Mouse (Mus musculus): ENCODE data around the gene Kank2. TPM values are rescaled to one million over a fixed set of nuclear protein-coding genes. Genes with fewer than 3 reads are reported as not detected.

Kank2 gene
- polyA plus RNA-seq, 1 experiment from 2014 or later = 11.6 TPM

DNA sequence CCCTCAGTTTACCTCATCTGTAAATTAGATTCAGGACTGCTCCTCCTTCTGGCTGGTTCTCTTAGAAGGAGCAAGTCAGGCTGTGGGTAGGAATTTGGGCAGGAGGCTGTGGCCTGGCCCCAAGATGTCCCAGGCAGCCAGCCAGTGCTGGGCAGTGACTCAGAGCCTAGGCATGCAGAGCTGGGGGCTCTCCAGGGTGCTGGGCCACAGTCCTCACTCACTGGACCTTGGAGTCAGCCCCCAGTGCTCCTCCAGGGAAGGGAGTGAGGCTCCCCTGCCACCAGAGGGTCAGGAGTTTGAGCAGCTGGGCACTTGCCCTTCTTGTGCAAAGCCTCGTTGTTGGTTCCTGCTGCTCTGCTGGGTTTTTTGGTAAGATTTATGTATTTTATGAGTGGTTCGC lies 44.5 kb downstream of the Kank2 start:
- Histone ChIP-seq H3K4me1 (ENCODE audit: control insufficient read depth, insufficient read depth, low read length) (peaks cover 25% of the 10 kb centered on the region), H3K4me2 (ENCODE audit: low read depth, low read length) (no peak overlapping the region), H3K27me3 (ENCODE audit: control insufficient read depth, insufficient read depth, low read length) (no peaks in the 10 kb centered on the region), H3K36me3 (ENCODE audit: control insufficient read depth, insufficient read depth, low read length) (peaks cover 12% of the 10 kb centered on the region; the same call in 1 of the 2 replicates), H3K9ac (ENCODE audit: low read length) (peak overlapping the region; percentile 32; the same call in 1 of the 2 replicates), H3K4me3 (replicated peaks; ENCODE audit: low read length) (no peak overlapping the region), H3K9me3 (replicated peaks; ENCODE audit: control insufficient read depth, low read length) (no peaks in the 10 kb centered on the region), H3K27ac (ENCODE audit: low read length) (peak overlapping the region; percentile 55)
- WGBS = 60% methylated on average over 2 of the region's 2 CpGs
- peak; percentile 59 for ATAC-seq (ENCODE audit: insufficient read depth, low FRiP score)

DNA sequence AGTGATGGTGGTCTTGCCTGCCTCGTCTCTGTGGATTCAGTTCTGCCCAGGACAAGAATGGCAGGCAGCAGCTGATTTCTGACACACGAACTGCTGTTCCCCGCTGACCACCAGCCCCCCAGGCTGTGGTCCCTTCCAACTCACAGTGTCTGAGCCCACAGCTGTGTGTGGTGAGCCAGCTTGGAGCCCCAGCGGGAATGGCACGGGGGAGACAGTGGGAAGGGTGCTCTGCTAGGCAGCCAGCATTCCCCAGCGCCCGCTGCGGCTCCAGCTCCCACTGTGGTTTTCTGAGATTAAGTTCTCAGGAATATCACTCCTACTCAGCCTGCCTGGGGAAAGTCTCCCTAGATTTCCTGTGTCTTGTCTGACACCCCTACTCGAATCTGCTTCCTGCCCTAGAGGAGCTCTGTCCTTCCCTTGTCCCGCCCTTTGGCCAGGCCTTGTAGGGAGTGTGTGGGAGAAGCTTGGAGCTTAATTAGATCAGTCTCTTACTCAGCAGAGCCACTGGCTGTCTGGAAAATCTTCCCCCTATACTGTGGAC lies 46.2 kb downstream of the Kank2 start:
- no peak overlapping the region for H3K4me3 ChIP-seq (replicated peaks; ENCODE audit: low read length)
- peak overlapping the region; percentile 71 for H3K27ac ChIP-seq (ENCODE audit: low read length)
- peaks cover 19% of the 10 kb centered on the region for H3K4me1 ChIP-seq (ENCODE audit: control insufficient read depth, insufficient read depth, low read length)
- H3K27me3 ChIP-seq (ENCODE audit: control insufficient read depth, insufficient read depth, low read length) = no peaks in the 10 kb centered on the region
- peaks cover 18% of the 10 kb centered on the region for H3K36me3 ChIP-seq (ENCODE audit: control insufficient read depth, insufficient read depth, low read length)
- no peak overlapping the region for H3K4me2 ChIP-seq (ENCODE audit: low read depth, low read length)
- peak; percentile 18; the same call in 1 of the 2 replicates for ATAC-seq (ENCODE audit: insufficient read depth, low FRiP score)
- peak overlapping the region; percentile 54; the same call in 1 of the 2 replicates for H3K9ac ChIP-seq (ENCODE audit: low read length)
- WGBS = 45% methylated on average over 10 of the region's 10 CpGs
- no peaks in the 10 kb centered on the region for H3K9me3 ChIP-seq (replicated peaks; ENCODE audit: control insufficient read depth, low read length)

DNA sequence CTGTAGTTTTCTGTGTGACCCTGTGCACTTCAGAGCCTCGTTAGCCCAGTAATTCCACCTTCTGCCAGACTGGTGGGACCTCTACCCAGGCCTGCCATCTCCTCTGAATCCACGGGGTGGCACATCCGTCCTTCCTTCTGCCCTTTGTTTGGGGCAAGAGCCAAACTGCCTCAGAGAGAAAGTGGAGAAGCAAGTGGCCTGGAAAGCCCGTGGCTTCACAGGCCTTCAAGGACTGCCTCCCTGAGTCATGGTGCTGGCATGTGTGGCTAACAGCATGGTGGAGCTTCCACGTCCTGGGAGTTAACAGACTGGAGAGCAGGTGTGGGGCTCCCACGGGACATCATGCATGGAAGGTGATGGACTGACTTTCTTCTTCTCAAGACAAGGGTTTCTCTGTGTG lies 47.2 kb downstream of the Kank2 start:
- 64% methylated on average over 6 of the region's 6 CpGs for WGBS
- H3K4me2 ChIP-seq (ENCODE audit: low read depth, low read length) = no peak overlapping the region
- H3K4me3 ChIP-seq (replicated peaks; ENCODE audit: low read length) = no peak overlapping the region
- no peaks in the 10 kb centered on the region for H3K9me3 ChIP-seq (replicated peaks; ENCODE audit: control insufficient read depth, low read length)
- no peak for ATAC-seq (ENCODE audit: insufficient read depth, low FRiP score)
- no peak overlapping the region for H3K27ac ChIP-seq (ENCODE audit: low read length)
- H3K36me3 ChIP-seq (ENCODE audit: control insufficient read depth, insufficient read depth, low read length) = peaks cover 19% of the 10 kb centered on the region; the same call in 1 of the 2 replicates
- no peaks in the 10 kb centered on the region for H3K27me3 ChIP-seq (ENCODE audit: control insufficient read depth, insufficient read depth, low read length)
- H3K4me1 ChIP-seq (ENCODE audit: control insufficient read depth, insufficient read depth, low read length) = peaks cover 19% of the 10 kb centered on the region
- H3K9ac ChIP-seq (ENCODE audit: low read length) = no peak overlapping the region

DNA sequence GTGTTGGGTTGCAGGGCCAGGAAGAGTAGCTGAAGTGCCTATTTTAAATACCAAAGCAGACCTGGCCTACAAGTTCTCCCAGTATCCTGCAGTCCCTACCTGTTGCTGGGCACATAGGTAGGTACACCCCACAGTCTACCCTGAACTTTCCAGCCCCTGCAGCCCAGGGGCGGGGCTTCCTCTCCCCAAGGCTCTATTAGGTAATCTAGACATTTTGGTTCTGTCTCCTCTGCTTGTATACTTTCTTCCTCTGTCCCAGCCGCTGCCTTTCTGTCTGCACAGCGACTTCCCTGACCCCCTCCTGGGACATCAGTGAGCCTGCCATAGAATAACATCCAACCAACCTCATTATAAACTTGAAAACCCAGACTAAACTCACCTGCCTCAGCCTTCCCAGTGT lies 48.2 kb downstream of the Kank2 start:
- 76% methylated on average over 3 of the region's 3 CpGs for WGBS
- Histone ChIP-seq H3K4me1 (ENCODE audit: control insufficient read depth, insufficient read depth, low read length) (peaks cover 19% of the 10 kb centered on the region), H3K9me3 (replicated peaks; ENCODE audit: control insufficient read depth, low read length) (no peaks in the 10 kb centered on the region), H3K4me2 (ENCODE audit: low read depth, low read length) (no peak overlapping the region), H3K4me3 (replicated peaks; ENCODE audit: low read length) (no peak overlapping the region), H3K27me3 (ENCODE audit: control insufficient read depth, insufficient read depth, low read length) (no peaks in the 10 kb centered on the region), H3K27ac (ENCODE audit: low read length) (no peak overlapping the region; the same call in 1 of the 2 replicates), H3K9ac (ENCODE audit: low read length) (no peak overlapping the region), H3K36me3 (ENCODE audit: control insufficient read depth, insufficient read depth, low read length) (peaks cover 27% of the 10 kb centered on the region)
- no peak for ATAC-seq (ENCODE audit: insufficient read depth, low FRiP score)

DNA sequence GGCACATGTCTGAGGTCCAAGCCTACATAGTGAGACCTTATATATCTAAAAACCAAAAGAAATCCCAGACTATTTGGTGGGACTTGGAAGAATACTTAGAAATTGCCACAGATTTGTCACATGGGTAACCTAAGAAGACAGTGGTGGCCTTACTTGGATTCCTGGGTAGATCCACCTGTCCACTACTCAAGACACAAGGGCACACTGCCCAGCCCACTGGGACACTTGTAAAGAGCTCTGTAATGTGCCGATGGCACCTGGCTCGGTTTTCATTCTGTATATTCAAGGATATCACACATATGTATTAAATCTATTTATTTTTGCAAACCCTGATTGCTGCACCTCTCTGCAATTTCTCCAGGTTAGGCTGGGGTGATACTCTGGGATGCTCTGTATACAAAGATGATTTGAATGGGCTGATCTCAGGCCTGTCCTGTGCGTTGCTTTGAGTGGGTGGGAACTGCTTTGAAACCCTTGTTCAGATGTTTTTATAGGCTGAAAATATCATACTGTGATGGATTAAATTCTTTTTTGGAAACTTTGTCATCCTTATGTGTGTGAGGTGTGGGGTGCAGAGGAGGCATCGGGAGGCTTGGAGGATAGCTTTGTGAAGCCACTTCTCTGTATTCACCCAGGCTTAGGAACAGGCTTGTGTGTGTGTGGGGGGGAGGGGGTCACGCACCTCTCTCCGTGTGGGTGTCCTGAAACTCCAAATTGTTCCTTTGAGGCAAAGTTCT lies 49.0 kb downstream of the Kank2 start:
- Histone ChIP-seq H3K27me3 (ENCODE audit: control insufficient read depth, insufficient read depth, low read length) (no peaks in the 10 kb centered on the region), H3K4me2 (ENCODE audit: low read depth, low read length) (no peak overlapping the region), H3K4me1 (ENCODE audit: control insufficient read depth, insufficient read depth, low read length) (peaks cover 19% of the 10 kb centered on the region), H3K4me3 (replicated peaks; ENCODE audit: low read length) (no peak overlapping the region), H3K36me3 (ENCODE audit: control insufficient read depth, insufficient read depth, low read length) (peaks cover 30% of the 10 kb centered on the region), H3K27ac (ENCODE audit: low read length) (no peak overlapping the region), H3K9ac (ENCODE audit: low read length) (no peak overlapping the region; the same call in 1 of the 2 replicates), H3K9me3 (replicated peaks; ENCODE audit: control insufficient read depth, low read length) (no peaks in the 10 kb centered on the region)
- 84% methylated on average over 6 of the region's 6 CpGs for WGBS
- no peak for ATAC-seq (ENCODE audit: insufficient read depth, low FRiP score)

DNA sequence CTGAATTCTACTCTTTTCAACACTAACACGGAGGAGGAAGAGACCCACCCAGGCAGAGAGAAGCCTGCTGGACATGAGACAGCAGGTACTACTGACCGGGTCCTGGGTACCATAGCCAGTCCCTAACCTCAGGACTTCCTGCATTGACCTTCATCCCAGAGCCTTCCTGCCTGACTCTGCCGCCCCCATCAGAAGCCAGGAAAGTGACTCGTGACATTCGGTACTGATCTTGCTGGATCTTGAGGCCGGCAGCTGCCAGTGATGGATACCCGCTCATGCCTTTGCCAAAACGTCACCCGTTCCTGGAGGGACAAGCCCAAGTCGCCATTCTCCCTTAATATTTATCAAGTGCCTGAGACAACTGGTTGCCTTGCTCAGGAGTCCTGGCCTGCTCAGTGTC lies 50.1 kb downstream of the Kank2 start:
- H3K4me1 ChIP-seq (ENCODE audit: control insufficient read depth, insufficient read depth, low read length) = peaks cover 10% of the 10 kb centered on the region
- WGBS = 77% methylated on average over 10 of the region's 10 CpGs
- no peak overlapping the region for H3K4me2 ChIP-seq (ENCODE audit: low read depth, low read length)
- no peak for ATAC-seq (ENCODE audit: insufficient read depth, low FRiP score)
- H3K27ac ChIP-seq (ENCODE audit: low read length) = no peak overlapping the region
- no peaks in the 10 kb centered on the region for H3K9me3 ChIP-seq (replicated peaks; ENCODE audit: control insufficient read depth, low read length)
- peaks cover 33% of the 10 kb centered on the region for H3K36me3 ChIP-seq (ENCODE audit: control insufficient read depth, insufficient read depth, low read length)
- H3K27me3 ChIP-seq (ENCODE audit: control insufficient read depth, insufficient read depth, low read length) = no peaks in the 10 kb centered on the region
- no peak overlapping the region for H3K4me3 ChIP-seq (replicated peaks; ENCODE audit: low read length)
- no peak overlapping the region for H3K9ac ChIP-seq (ENCODE audit: low read length)

DNA sequence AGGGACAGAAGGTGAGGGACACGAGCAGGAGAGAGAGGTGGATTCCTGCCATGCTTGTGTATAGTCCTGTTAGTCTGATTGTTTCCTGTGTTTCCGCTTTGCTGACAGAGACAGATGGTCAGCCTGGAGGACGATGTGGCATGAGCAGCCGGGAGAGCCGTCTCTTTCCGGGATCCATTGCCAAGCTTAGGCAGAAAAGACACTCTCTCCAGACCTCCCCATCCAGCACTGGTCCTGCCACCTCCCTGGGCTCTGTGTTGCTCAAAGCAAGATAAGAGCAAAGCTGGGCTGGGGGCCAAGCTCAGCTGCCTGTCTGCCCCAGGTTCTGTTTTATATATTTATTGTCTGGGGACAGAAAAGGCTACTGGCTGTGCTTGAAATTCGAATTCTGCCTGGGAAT lies 50.5 kb downstream of the Kank2 start:
- H3K9me3 ChIP-seq (replicated peaks; ENCODE audit: control insufficient read depth, low read length) = no peaks in the 10 kb centered on the region
- H3K4me1 ChIP-seq (ENCODE audit: control insufficient read depth, insufficient read depth, low read length) = peaks cover 9% of the 10 kb centered on the region; the same call in 1 of the 2 replicates
- peak; percentile 19; the same call in 1 of the 2 replicates for ATAC-seq (ENCODE audit: insufficient read depth, low FRiP score)
- 37% methylated on average over 7 of the region's 7 CpGs for WGBS
- H3K27me3 ChIP-seq (ENCODE audit: control insufficient read depth, insufficient read depth, low read length) = no peaks in the 10 kb centered on the region
- peaks cover 33% of the 10 kb centered on the region for H3K36me3 ChIP-seq (ENCODE audit: control insufficient read depth, insufficient read depth, low read length)
- no peak overlapping the region for H3K4me2 ChIP-seq (ENCODE audit: low read depth, low read length)
- no peak overlapping the region for H3K4me3 ChIP-seq (replicated peaks; ENCODE audit: low read length)
- no peak overlapping the region for H3K9ac ChIP-seq (ENCODE audit: low read length)
- H3K27ac ChIP-seq (ENCODE audit: low read length) = no peak overlapping the region

DNA sequence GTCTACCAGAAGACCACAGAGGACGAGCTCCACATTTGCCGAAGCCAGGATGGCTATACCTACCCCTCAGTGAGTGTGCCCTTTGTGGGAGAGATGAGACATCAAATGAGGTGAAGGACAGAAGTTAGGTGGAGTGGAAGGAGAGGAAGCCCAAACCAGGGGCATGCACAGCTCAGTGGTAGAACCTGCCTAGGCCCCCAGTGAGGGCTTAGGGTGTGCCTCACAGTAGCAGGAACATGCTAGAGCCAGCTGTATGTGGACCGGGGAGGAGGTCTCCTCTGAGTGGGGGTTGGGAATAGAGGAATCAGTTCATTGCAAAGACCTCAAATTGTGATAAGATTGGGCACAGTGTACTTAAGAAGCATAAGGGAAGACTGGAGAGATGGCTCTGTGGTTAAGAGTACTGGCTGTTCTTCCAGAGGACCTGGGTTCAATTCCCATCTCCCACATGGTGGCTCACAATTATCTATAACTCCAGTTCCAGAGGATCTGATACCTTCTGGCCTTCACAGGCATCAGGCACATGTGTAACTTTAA lies 51.2 kb downstream of the Kank2 start:
- Histone ChIP-seq H3K4me3 (replicated peaks; ENCODE audit: low read length) (no peak overlapping the region), H3K36me3 (ENCODE audit: control insufficient read depth, insufficient read depth, low read length) (peaks cover 38% of the 10 kb centered on the region), H3K27ac (ENCODE audit: low read length) (no peak overlapping the region), H3K4me1 (ENCODE audit: control insufficient read depth, insufficient read depth, low read length) (0 out of 2 replicates have a peak, but pooled peaks cover 4% of the 10 kb centered on the region), H3K9me3 (replicated peaks; ENCODE audit: control insufficient read depth, low read length) (no peaks in the 10 kb centered on the region), H3K27me3 (ENCODE audit: control insufficient read depth, insufficient read depth, low read length) (no peaks in the 10 kb centered on the region), H3K4me2 (ENCODE audit: low read depth, low read length) (no peak overlapping the region), H3K9ac (ENCODE audit: low read length) (no peak overlapping the region)
- no peak for ATAC-seq (ENCODE audit: insufficient read depth, low FRiP score)
- 86% methylated on average over 3 of the region's 3 CpGs for WGBS

DNA sequence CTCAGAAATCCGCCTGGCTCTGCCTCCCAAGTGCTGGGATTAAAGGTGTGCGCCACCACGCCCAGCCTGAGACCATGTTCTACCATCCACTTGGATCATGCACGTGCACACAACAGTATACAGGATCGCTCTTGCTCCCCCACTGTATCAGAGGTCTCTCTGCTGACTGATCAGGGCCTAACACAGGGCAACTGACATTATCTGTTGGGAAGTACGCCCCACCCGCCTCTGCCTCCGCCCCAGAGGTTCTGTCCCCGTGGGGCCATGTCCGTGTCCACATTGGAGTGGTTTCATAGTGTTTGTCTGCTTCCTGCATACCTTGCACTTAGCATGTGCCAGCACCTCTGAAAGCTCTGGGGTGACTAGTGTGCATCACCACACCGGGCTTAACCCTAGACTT lies 57.0 kb downstream of the Kank2 start:
- Histone ChIP-seq H3K4me2 (ENCODE audit: low read depth, low read length) (no peak overlapping the region), H3K27me3 (ENCODE audit: control insufficient read depth, insufficient read depth, low read length) (no peaks in the 10 kb centered on the region), H3K9me3 (replicated peaks; ENCODE audit: control insufficient read depth, low read length) (no peaks in the 10 kb centered on the region), H3K9ac (ENCODE audit: low read length) (no peak overlapping the region), H3K36me3 (ENCODE audit: control insufficient read depth, insufficient read depth, low read length) (peaks cover 68% of the 10 kb centered on the region), H3K4me1 (ENCODE audit: control insufficient read depth, insufficient read depth, low read length) (no peaks in the 10 kb centered on the region; the same call in 1 of the 2 replicates), H3K4me3 (replicated peaks; ENCODE audit: low read length) (no peak overlapping the region), H3K27ac (ENCODE audit: low read length) (peak overlapping the region; percentile 6; the same call in 1 of the 2 replicates)
- ATAC-seq (ENCODE audit: insufficient read depth, low FRiP score) = no peak
- 87% methylated on average over 11 of the region's 11 CpGs for WGBS

Data from stomach, embryonic 16.5 days (tissue).